Comparison of ENCODE assay signal across 8 mouse cellular contexts in genomic region chr3:127895792-127896541, GRCm38 (mm10). TPM values are rescaled to one million over a fixed set of nuclear protein-coding genes. Genes with fewer than 3 reads are reported as not detected.
DNase-seq lines count a peak whose midpoint lies in the region; ATAC-seq and TF ChIP-seq lines count a peak whose summit lies in the region.

Gene Fam241a, minus strand, starts transcription at chr3:127896324.

- no peak for TF ChIP-seq CTCF in midbrain, postnatal 0 days (IDR thresholded peaks at IDR 0.05)

- peak within 1 kb of the TSS; percentile 81 for H3K4me3 ChIP-seq in embryonic facial prominence, embryonic 13.5 days
- peak within 1 kb of the TSS; percentile 75 for H3K4me3 ChIP-seq in limb, embryonic 15.5 days
- H3K4me3 ChIP-seq in midbrain, postnatal 0 days (ENCODE audit: low read depth, low read length), result peak within 1 kb of the TSS; percentile 88

- H3K27ac ChIP-seq in embryonic facial prominence, embryonic 13.5 days, result peak within 1 kb of the TSS; percentile 33; the same call in 1 of the 2 replicates
- H3K27ac ChIP-seq in limb, embryonic 15.5 days, result no peak within 1 kb of the TSS; the same call in 1 of the 2 replicates
- no peak within 1 kb of the TSS for H3K27ac ChIP-seq in midbrain, postnatal 0 days (ENCODE audit: low read depth, low read length)

- ATAC-seq in embryonic facial prominence, embryonic 13.5 days (ENCODE audit: insufficient number of reproducible peaks, insufficient read depth, low FRiP score, low TSS enrichment, low read depth), result peak; percentile 92
- peak; percentile 94 for ATAC-seq in limb, embryonic 15.5 days (ENCODE audit: insufficient number of reproducible peaks, low FRiP score, low TSS enrichment, low read depth)
- peak; percentile 92 for ATAC-seq in midbrain, postnatal 0 days (ENCODE audit: low FRiP score)

- no peaks in the 10 kb centered on the region for H3K9me3 ChIP-seq in embryonic facial prominence, embryonic 13.5 days
- H3K9me3 ChIP-seq in limb, embryonic 15.5 days, result no peaks in the 10 kb centered on the region
- no peaks in the 10 kb centered on the region for H3K9me3 ChIP-seq in midbrain, postnatal 0 days (ENCODE audit: low read length)

- H3K9ac ChIP-seq in embryonic facial prominence, embryonic 13.5 days, result peak within 1 kb of the TSS; percentile 75
- H3K9ac ChIP-seq in limb, embryonic 15.5 days, result peak within 1 kb of the TSS; percentile 44
- H3K9ac ChIP-seq in midbrain, postnatal 0 days (replicated peaks; ENCODE audit: low read length, poor library complexity, severe bottlenecking), result peak within 1 kb of the TSS; percentile 74

- DNase-seq in 416B (ENCODE audit: low read depth), result peak; percentile 87
- DNase-seq in adrenal gland, postnatal 4 days (ENCODE audit: low spot score in 2 of 2), result peak; percentile 62 to 81
- DNase-seq in heart, adult 8-10 months (ENCODE audit: low spot score), result peak; percentile 79
- DNase-seq in kidney, adult 9 months, result peak; percentile 90
- DNase-seq in midbrain, postnatal 0 days (ENCODE audit: low spot score), result peak; percentile 70
- peak; percentile 92 to 93 for DNase-seq in spleen, postnatal 10 days (ENCODE audit: low spot score in 2 of 2)

- H3K4me2 ChIP-seq in embryonic facial prominence, embryonic 13.5 days, result peak within 1 kb of the TSS; percentile 79
- H3K4me2 ChIP-seq in limb, embryonic 15.5 days, result peak within 1 kb of the TSS; percentile 90
- H3K4me2 ChIP-seq in midbrain, postnatal 0 days (ENCODE audit: low read depth, low read length, poor library complexity, severe bottlenecking), result peak within 1 kb of the TSS; percentile 82

- no peaks in the 10 kb centered on the region for H3K36me3 ChIP-seq in embryonic facial prominence, embryonic 13.5 days
- H3K36me3 ChIP-seq in limb, embryonic 15.5 days, result no peaks in the 10 kb centered on the region
- no peaks in the 10 kb centered on the region for H3K36me3 ChIP-seq in midbrain, postnatal 0 days (ENCODE audit: insufficient read depth, low read length)

- H3K27me3 ChIP-seq in embryonic facial prominence, embryonic 13.5 days, result peaks cover 27% of the 10 kb centered on the region
- H3K27me3 ChIP-seq in limb, embryonic 15.5 days, result peaks cover 6% of the 10 kb centered on the region; the same call in 1 of the 2 replicates
- H3K27me3 ChIP-seq in midbrain, postnatal 0 days (ENCODE audit: insufficient read depth, low read length), result no peaks in the 10 kb centered on the region

- WGBS in embryonic facial prominence, embryonic 13.5 days, result under 1% methylated on average over 87 of the region's 94 CpGs
- under 1% methylated on average over 81 of the region's 94 CpGs for WGBS in limb, embryonic 15.5 days
- under 1% methylated on average over 83 of the region's 94 CpGs for WGBS in midbrain, postnatal 0 days

- H3K4me1 ChIP-seq in embryonic facial prominence, embryonic 13.5 days, result no peaks in the 10 kb centered on the region
- H3K4me1 ChIP-seq in limb, embryonic 15.5 days, result no peaks in the 10 kb centered on the region
- 0 out of 2 replicates have a peak, but pooled peaks cover 4% of the 10 kb centered on the region for H3K4me1 ChIP-seq in midbrain, postnatal 0 days (ENCODE audit: insufficient read depth, low read length)

RNA-seq across cellular contexts. Expression of gene Fam241a, which starts in this region (rescaled TPM):
- 1 to 10 TPM; 4.7 to 6.5 TPM for total RNA-seq in adrenal gland, postnatal 4 days (2021)
- 5.5 and 7.5 TPM in 2 replicates for polyA plus RNA-seq in embryonic facial prominence, embryonic 13.5 days (2015; fragmentation: Nextera tagmentation; extraction: Ambion mirVana)
- total RNA-seq in heart, adult 8-10 months (2022), result 1 to 10 TPM; 3.1 to 4.4 (median 3.9) TPM
- polyA plus RNA-seq in limb, embryonic 15.5 days (2015; fragmentation: Nextera tagmentation; extraction: Ambion mirVana), result 8.6 and 10.7 TPM in 2 replicates
- total RNA-seq in midbrain, postnatal 0 days (2014; rRNA removed), result 4.7 and 8.7 TPM in 2 replicates
- 6.6 and 7.9 TPM in 2 replicates for polyA plus RNA-seq in midbrain, postnatal 0 days (2015; fragmentation: Nextera tagmentation; extraction: Ambion mirVana)
